Mouse (Mus musculus) heart, adult 2 months (tissue): Measurements from ENCODE around the gene Fam81a.

Source experiments
- CTCF ChIP-seq: fragments of 200-600 bp; IDR thresholded peaks from 2 replicates; pipeline ENCODE4 v1.8.1; 2022; ENCODE audit warnings: antibody characterized with exemption, mild to moderate bottlenecking, moderate library complexity
- EP300 ChIP-seq: fragments of 200-500 bp; IDR thresholded peaks from 2 replicates; pipeline ENCODE4 v1.6.1; 2011; ENCODE audit warnings: low read depth, low read length, control low read depth; ENCODE audit not compliant: insufficient read depth

- no peak for TF ChIP-seq CTCF
- no peak for TF ChIP-seq EP300
Observed at GRCm38 (mm10) chr9:70086091-70086490, 56.3 kb downstream of the Fam81a start.
